Mouse (Mus musculus) limb, embryonic 10.5 days (tissue): ENCODE results near the gene Epor. TPM values are rescaled to one million over a fixed set of nuclear protein-coding genes. Genes with fewer than 3 reads are reported as not detected.

Source experiments
- DNase-seq: peaks from one replicate; pipeline ENCODE4 v3.0.0-alpha.2; 2017; ENCODE audit warnings: low spot score
- H3K27ac ChIP-seq: fragments of 300-500 bp; sonication (generic); 2 replicates; pipeline ENCODE4 v1.5.1; 2016; ENCODE audit warnings: mild to moderate bottlenecking
- H3K27me3 ChIP-seq: fragments of 300-500 bp; sonication (generic); 2 replicates; pipeline ENCODE4 v1.6.1; 2016; ENCODE audit warnings: low read depth, mild to moderate bottlenecking; ENCODE audit not compliant: poor library complexity, severe bottlenecking
- H3K36me3 ChIP-seq: fragments of 300-500 bp; sonication (generic); 2 replicates; pipeline ENCODE4 v1.6.1; 2016; ENCODE audit warnings: mild to moderate bottlenecking, moderate library complexity
- H3K4me1 ChIP-seq: fragments of 300-500 bp; sonication (generic); 2 replicates; pipeline ENCODE4 v1.6.1; 2016
- H3K4me3 ChIP-seq: fragments of 300-500 bp; sonication (generic); 2 replicates; pipeline ENCODE4 v1.5.1; 2016; ENCODE audit warnings: mild to moderate bottlenecking, moderate library complexity
- H3K9me3 ChIP-seq: fragments of 300-500 bp; sonication (generic); replicated peaks from 2 replicates; pipeline ENCODE4 v1.6.1; 2016; ENCODE audit warnings: mild to moderate bottlenecking
- WGBS: fragments of 180-500 bp; shearing (Covaris S2); methylation state at CpG from one replicate; pipeline ENCODE4 v1.1.7; 2016; 5-methylcytosine and 5-hydroxymethylcytosine counted together
- polyA plus RNA-seq: library from polyadenylated mRNA; unstranded; fragments of >200 nt; fragmentation: Nextera tagmentation; extraction: Ambion mirVana; gene quantifications from 2 replicates; pipeline ENCODE4 v1.2.1, GENCODE M21; 2016

The Epor gene
- polyA plus RNA-seq, 1 experiment from 2014 or later, result 8.2 TPM

GRCm38 (mm10) chr9:21909474-21910223 lies 53.7 kb downstream of the Epor start:
- no peak overlapping the region for H3K4me3 ChIP-seq
- H3K27ac ChIP-seq, result no peak overlapping the region
- DNase-seq, result no peak
- no peaks in the 10 kb centered on the region for H3K4me1 ChIP-seq
- 79% methylated on average over 10 of the region's 10 CpGs for WGBS
- no peaks in the 10 kb centered on the region for H3K36me3 ChIP-seq
- 0 out of 2 replicates have a peak, but pooled peaks cover 5% of the 10 kb centered on the region for H3K27me3 ChIP-seq
- H3K9me3 ChIP-seq, result no peaks in the 10 kb centered on the region

Other genes with a start within 250 kb of the Epor start
- 55.2 and 57.3 TPM in 2 replicates for gene Ldlr, start 240.0 kb downstream of the Epor start, polyA plus RNA-seq
- 225 and 232 TPM in 2 replicates for gene Spc24, start 203.2 kb downstream of the Epor start, polyA plus RNA-seq
- 22.7 and 24.2 TPM in 2 replicates for gene Kank2, start 164.8 kb downstream of the Epor start, polyA plus RNA-seq
- gene Angptl8, start 128.0 kb downstream of the Epor start, polyA plus RNA-seq, result 1.2 and 1.6 TPM in 2 replicates
- gene Dock6, start 110.9 kb downstream of the Epor start, polyA plus RNA-seq, result 46.0 and 52.0 TPM in 2 replicates
- gene Rab3d, start 45.3 kb downstream of the Epor start, polyA plus RNA-seq, result 2.7 and 5.0 TPM in 2 replicates
- gene Ccdc159, start 36.0 kb downstream of the Epor start, polyA plus RNA-seq, result 3.0 and 3.9 TPM in 2 replicates
- gene Tmem205, start 36.0 kb downstream of the Epor start, polyA plus RNA-seq, result 31.1 and 33.5 TPM in 2 replicates
- 6.4 and 7.8 TPM in 2 replicates for gene Plppr2, start 26.5 kb downstream of the Epor start, polyA plus RNA-seq
- 7.3 and 8.2 TPM in 2 replicates for gene Swsap1, start 7.8 kb downstream of the Epor start, polyA plus RNA-seq
- 5.1 and 5.7 TPM in 2 replicates for gene Rgl3, start 25.9 kb upstream of the Epor start, polyA plus RNA-seq
- gene Ccdc151, start 39.1 kb upstream of the Epor start, polyA plus RNA-seq, result 2.0 TPM in 2 replicates
- 111 and 113 TPM in 2 replicates for gene Prkcsh, start 39.3 kb upstream of the Epor start, polyA plus RNA-seq
- 0.06 and 0.10 TPM in 2 replicates for gene Elavl3, start 88.5 kb upstream of the Epor start, polyA plus RNA-seq
- gene Gm49318, start 107.8 kb upstream of the Epor start, polyA plus RNA-seq, result not detected in 2 replicates
- 11.0 TPM in 2 replicates for gene Zfp653, start 107.9 kb upstream of the Epor start, polyA plus RNA-seq
- 38.9 and 46.4 TPM in 2 replicates for gene Ecsit, start 121.9 kb upstream of the Epor start, polyA plus RNA-seq
- 0.89 and 2.4 TPM in 2 replicates for gene Cnn1, start 135.7 kb upstream of the Epor start, polyA plus RNA-seq
- 233 and 257 TPM in 2 replicates for gene Elof1, start 153.7 kb upstream of the Epor start, polyA plus RNA-seq
- 16.7 and 22.9 TPM in 2 replicates for gene Acp5, start 172.2 kb upstream of the Epor start, polyA plus RNA-seq
- 47.1 and 47.3 TPM in 2 replicates for gene Pigyl, start 193.3 kb upstream of the Epor start, polyA plus RNA-seq
- gene Zfp872, start 224.6 kb upstream of the Epor start, polyA plus RNA-seq, result 0.10 and 0.18 TPM in 2 replicates